Mouse (Mus musculus) CH12.LX (cell line): Measurements from ENCODE around the gene Aqp11. TPM values are rescaled to one million over a fixed set of nuclear protein-coding genes. Genes with fewer than 3 reads are reported as not detected.

Experiments
- DNase-seq: peaks from one replicate; pipeline ENCODE4 v3.0.0-alpha.2; 2013; ENCODE audit errors: extremely low read depth
- H3K27ac ChIP-seq: 2 replicates; pipeline ENCODE4 v1.5.1; 2012; ENCODE audit warnings: low read depth, mild to moderate bottlenecking, control low read depth, moderate library complexity; ENCODE audit not compliant: insufficient read depth
- H3K27me3 ChIP-seq: replicated peaks from 2 replicates; pipeline ENCODE3; 2012; ENCODE audit warnings: inconsistent platforms
- H3K36me3 ChIP-seq, 2 experiments: replicated peaks in 1 of 2; 2 replicates each; pipeline versions ENCODE3 to v1.6.1; 2012; ENCODE audit warnings: inconsistent platforms in 1 of 2, low read length in 1 of 2, mild to moderate bottlenecking in 1 of 2, mixed read lengths in 1 of 2, moderate library complexity in 1 of 2; ENCODE audit not compliant: control insufficient read depth in 1 of 2, insufficient read depth in 1 of 2
- H3K4me1 ChIP-seq, 2 experiments: 2 replicates each; pipeline ENCODE4 v1.6.1; 2012; ENCODE audit warnings: inconsistent platforms in 1 of 2, moderate library complexity in 1 of 2; ENCODE audit not compliant: insufficient read depth in 2 of 2, control insufficient read depth in 1 of 2
- H3K4me2 ChIP-seq: 2 replicates; pipeline ENCODE4 v1.6.1; 2012; ENCODE audit warnings: low read depth, mild to moderate bottlenecking, control low read depth; ENCODE audit not compliant: poor library complexity, insufficient read depth, severe bottlenecking
- H3K4me3 ChIP-seq, 3 experiments: fragments of 150-350 bp in 1 of 3; sonication (generic) in 1 of 3; replicated peaks in 1 of 3; 2 replicates each; pipeline versions ENCODE3 to v1.5.1; 2011 to 2012; ENCODE audit warnings: low read depth in 2 of 3, low read length in 2 of 3, mild to moderate bottlenecking in 2 of 3, moderate library complexity in 2 of 3, control low read depth in 1 of 3, improper control_type of control experiment in 1 of 3, inconsistent platforms in 1 of 3, mixed read lengths in 1 of 3; ENCODE audit not compliant: poor library complexity in 1 of 3
- H3K79me2 ChIP-seq: replicated peaks from 2 replicates; pipeline ENCODE4 v1.6.1; 2012; ENCODE audit warnings: mild to moderate bottlenecking, moderate library complexity; ENCODE audit not compliant: control insufficient read depth, poor library complexity, insufficient read depth, severe bottlenecking; ENCODE audit errors: extremely low read depth
- H3K9ac ChIP-seq: 2 replicates; pipeline ENCODE4 v1.6.1; 2012; ENCODE audit warnings: low read depth, mild to moderate bottlenecking, control low read depth, moderate library complexity; ENCODE audit not compliant: insufficient read depth
- H3K9me3 ChIP-seq: replicated peaks from 2 replicates; pipeline ENCODE3; 2012; ENCODE audit warnings: low read length, inconsistent platforms, mixed read lengths
- BHLHE40 ChIP-seq: IDR thresholded peaks from 2 replicates; pipeline ENCODE4 v1.6.1; 2011; ENCODE audit warnings: mild to moderate bottlenecking, low read depth, low read length, improper control_type of control experiment
- CHD1 ChIP-seq: IDR thresholded peaks from 2 replicates; pipeline ENCODE4 v1.6.1; 2012; ENCODE audit warnings: low read depth, low read length, improper control_type of control experiment, inconsistent platforms
- CTCF ChIP-seq, 2 experiments: IDR thresholded peaks in 1 of 2; conservative IDR thresholded peaks in 1 of 2; 2 replicates each; pipeline ENCODE4 v1.5.1; 2011 to 2012; ENCODE audit warnings: low read depth in 2 of 2, low read length in 2 of 2, improper control_type of control experiment in 1 of 2, inconsistent platforms in 1 of 2, mild to moderate bottlenecking in 1 of 2, moderate library complexity in 1 of 2
- ELF1 ChIP-seq: IDR thresholded peaks from 2 replicates; pipeline ENCODE4 v1.6.1; 2014; ENCODE audit warnings: low read depth, mild to moderate bottlenecking, inconsistent platforms, low read length, improper control_type of control experiment
- EP300 ChIP-seq: IDR thresholded peaks from 2 replicates; pipeline ENCODE4 v1.6.1; 2011; ENCODE audit warnings: low read length, improper control_type of control experiment
- GABPA ChIP-seq: IDR thresholded peaks from 2 replicates; pipeline ENCODE4 v1.6.1; 2012; ENCODE audit warnings: low read depth, low read length, improper control_type of control experiment, inconsistent platforms; ENCODE audit not compliant: insufficient replicate concordance
- JUND ChIP-seq: conservative IDR thresholded peaks from 2 replicates; pipeline ENCODE4 v1.6.1; 2011; ENCODE audit warnings: low read depth, low read length, improper control_type of control experiment
- KAT2A ChIP-seq: IDR thresholded peaks from 2 replicates; pipeline ENCODE4 v1.6.1; 2012; ENCODE audit warnings: low read length, improper control_type of control experiment, inconsistent platforms; ENCODE audit not compliant: insufficient replicate concordance
- MAX ChIP-seq: IDR thresholded peaks from 2 replicates; pipeline ENCODE4 v1.6.1; 2011; ENCODE audit warnings: low read length, improper control_type of control experiment
- MAZ ChIP-seq: IDR thresholded peaks from 2 replicates; pipeline ENCODE4 v1.6.1; 2012; ENCODE audit warnings: low read depth, mild to moderate bottlenecking, inconsistent platforms, low read length, improper control_type of control experiment, moderate library complexity
- MEF2A ChIP-seq: IDR thresholded peaks from 2 replicates; pipeline ENCODE4 v1.6.1; 2014; ENCODE audit warnings: low read depth, mild to moderate bottlenecking, inconsistent platforms, low read length, improper control_type of control experiment, borderline replicate concordance
- MYC ChIP-seq: IDR thresholded peaks from 2 replicates; pipeline ENCODE4 v1.6.1; 2011; ENCODE audit warnings: low read depth, mild to moderate bottlenecking, improper control_type of control experiment, low read length
- NRF1 ChIP-seq: IDR thresholded peaks from 2 replicates; pipeline ENCODE4 v1.6.1; 2014; ENCODE audit warnings: low read depth, mild to moderate bottlenecking, inconsistent platforms, low read length, improper control_type of control experiment, moderate library complexity
- POLR2A ChIP-seq: IDR thresholded peaks from 2 replicates; pipeline ENCODE4 v1.6.1; 2011; ENCODE audit warnings: low read depth, mild to moderate bottlenecking, improper control_type of control experiment, low read length
- RAD21 ChIP-seq: IDR thresholded peaks from 2 replicates; pipeline ENCODE4 v1.6.1; 2011; ENCODE audit warnings: low read depth, mild to moderate bottlenecking, low read length, improper control_type of control experiment, moderate library complexity
- RCOR1 ChIP-seq: conservative IDR thresholded peaks from 2 replicates; pipeline ENCODE4 v1.6.1; 2012; ENCODE audit warnings: low read depth, mild to moderate bottlenecking, inconsistent platforms, low read length, improper control_type of control experiment
- SIN3A ChIP-seq: IDR thresholded peaks from 2 replicates; pipeline ENCODE4 v1.6.1; 2012; ENCODE audit warnings: low read length, improper control_type of control experiment, inconsistent platforms
- SMC3 ChIP-seq: IDR thresholded peaks from 2 replicates; pipeline ENCODE4 v1.6.1; 2011; ENCODE audit warnings: low read depth, low read length, improper control_type of control experiment
- TCF12 ChIP-seq: IDR thresholded peaks from 2 replicates; pipeline ENCODE4 v1.6.1; 2014; ENCODE audit warnings: low read depth, mild to moderate bottlenecking, inconsistent platforms, low read length, improper control_type of control experiment
- UBTF ChIP-seq: IDR thresholded peaks from 2 replicates; pipeline ENCODE4 v1.6.1; 2012; ENCODE audit warnings: low read depth, mild to moderate bottlenecking, inconsistent platforms, low read length, improper control_type of control experiment, moderate library complexity
- USF1 ChIP-seq: IDR thresholded peaks from 2 replicates; pipeline ENCODE4 v1.6.1; 2014; ENCODE audit warnings: low read depth, mild to moderate bottlenecking, inconsistent platforms, low read length, improper control_type of control experiment
- USF2 ChIP-seq: conservative IDR thresholded peaks from 2 replicates; pipeline ENCODE4 v1.6.1; 2011; ENCODE audit warnings: low read depth, low read length, improper control_type of control experiment
- ZC3H11A ChIP-seq: IDR thresholded peaks from 2 replicates; pipeline ENCODE4 v1.6.1; 2012; ENCODE audit warnings: low read depth, mild to moderate bottlenecking, inconsistent platforms, low read length, improper control_type of control experiment
- ZMIZ1 ChIP-seq: IDR thresholded peaks from 2 replicates; pipeline ENCODE4 v1.6.1; 2012; ENCODE audit warnings: low read depth, mild to moderate bottlenecking, inconsistent platforms, low read length, improper control_type of control experiment
- ZNF384 ChIP-seq: IDR thresholded peaks from 2 replicates; pipeline ENCODE4 v1.6.1; 2012; ENCODE audit warnings: low read depth, low read length, improper control_type of control experiment, inconsistent platforms
- dilution Hi-C: fragments of 300-500 bp; cut with MboI; formaldehyde crosslinking; loops from 2 replicates; pipeline ENCODE4 v1.14.3; 2020; ENCODE audit warnings: low sequenced_read_pairs; ENCODE audit not compliant: extremely low pct_unique_long_range_greater_than_20kb, extremely low pct_ligation_motif_present
- in situ Hi-C: fragments of 300-500 bp; cut with MboI; formaldehyde crosslinking; loops from 3 replicates; pipeline ENCODE4 v1.14.3; 2019; ENCODE audit warnings: low sequenced_read_pairs, low pct_ligation_motif_present, low pct_unique_long_range_greater_than_20kb, mixed read lengths
- polyA plus RNA-seq: library from polyadenylated mRNA; unstranded; fragments of >175 nt; gene quantifications from 2 replicates; pipeline ENCODE4 v1.2.1, GENCODE M21; 2012; ENCODE audit warnings: low read depth; ENCODE audit not compliant: insufficient read length
- total RNA-seq, 2 experiments: library from RNA; depleted of rRNA; stranded (reverse); fragments of 300-350 nt in 1 of 2; fragments of >200 nt in 1 of 2; gene quantifications; 2 replicates each; pipeline ENCODE4 v1.2.3; 2012 to 2014

Aqp11 gene
- total and polyA plus RNA-seq, 3 experiments, result 0.46 to 1.0 (median 0.89) TPM

GRCm38 (mm10) chr7:97745299-97745698 is 7.2 kb upstream of the Aqp11 start:
- Histone ChIP-seq H3K4me3 (no peak overlapping the region), H3K36me3 (no peaks in the 10 kb centered on the region), H3K27me3 (peaks cover 4% of the 10 kb centered on the region), H3K4me2 (no peak overlapping the region), H3K4me1 (peaks cover 5 to 7% of the 10 kb centered on the region in 2 experiments; a peak in 3 of 4 replicates), H3K27ac (no peak overlapping the region), H3K79me2 (no peaks in the 10 kb centered on the region), H3K9ac (no peak overlapping the region), H3K9me3 (no peaks in the 10 kb centered on the region)
- TF ChIP-seq TCF12 (no peak), POLR2A (no peak), ZNF384 (peak; percentile 80), MAZ (no peak), SMC3 (peak; percentile 74), CHD1 (no peak), USF2 (no peak), CTCF (conservative IDR thresholded peaks at IDR 0.05 in 1 of 2, IDR thresholded peaks at IDR 0.05 in 1 of 2; ENCODE audit: low read depth in 2 of 2, low read length in 2 of 2) (peak; percentile 64 to 76), NRF1 (no peak), ELF1 (no peak), RCOR1 (no peak), MAX (no peak), BHLHE40 (no peak), MEF2A (no peak), RAD21 (peak; percentile 53), ZC3H11A (no peak), SIN3A (no peak)
- peak; percentile 68 for DNase-seq
- dilution Hi-C loops, result no loop called here
- in situ Hi-C loops, result no loop called here

DNA sequence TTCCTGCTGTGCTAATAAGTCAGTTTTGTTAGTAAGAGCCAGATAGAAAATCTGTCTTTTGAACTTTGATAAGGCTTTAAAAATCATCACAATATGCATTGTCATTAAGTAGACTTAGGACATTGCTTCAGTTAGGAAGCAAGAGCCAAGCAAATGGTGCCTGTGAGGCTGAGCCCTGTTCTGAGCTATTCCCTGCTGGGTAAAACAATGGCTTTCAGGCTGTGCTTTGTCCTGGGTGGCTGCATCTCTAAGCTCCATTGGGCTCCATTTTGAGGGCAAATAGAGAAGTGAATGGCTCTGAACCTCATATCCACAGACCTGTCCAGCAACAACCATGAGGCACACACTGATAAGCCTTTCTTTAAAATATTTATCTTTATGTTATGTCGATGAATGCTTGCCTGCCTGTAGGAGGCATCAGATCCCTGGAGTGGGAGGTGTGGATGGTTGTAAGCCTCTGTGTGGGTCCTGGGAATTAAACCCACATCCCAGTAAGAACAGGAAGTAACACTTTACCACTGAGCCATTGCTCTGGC is 3.7 kb upstream of the Aqp11 start:
- Histone ChIP-seq H3K4me1 (peaks cover 4 to 7% of the 10 kb centered on the region in 2 experiments), H3K36me3 (no peaks in the 10 kb centered on the region), H3K4me2 (no peak overlapping the region), H3K27me3 (no peaks in the 10 kb centered on the region), H3K4me3 (no peak overlapping the region), H3K9ac (no peak overlapping the region), H3K9me3 (no peaks in the 10 kb centered on the region), H3K27ac (no peak overlapping the region), H3K79me2 (no peaks in the 10 kb centered on the region)
- no peak for DNase-seq
- TF ChIP-seq MYC, result no peak
- no peak for TF ChIP-seq GABPA
- TF ChIP-seq ZMIZ1, result no peak
- TF ChIP-seq NRF1, result no peak
- no peak for TF ChIP-seq EP300
- TF ChIP-seq UBTF, result no peak
- no peak for TF ChIP-seq JUND
- no peak for TF ChIP-seq KAT2A
- no peak for TF ChIP-seq CTCF (conservative IDR thresholded peaks at IDR 0.05 in 1 of 2, IDR thresholded peaks at IDR 0.05 in 1 of 2; ENCODE audit: low read depth in 2 of 2, low read length in 2 of 2)
- no peak for TF ChIP-seq USF1
- no peak for TF ChIP-seq USF2
- no peak for TF ChIP-seq POLR2A
- dilution Hi-C loops, result no loop called here
- in situ Hi-C loops, result no loop called here
